Mouse (Mus musculus): ENCODE measurements around the gene Ralgapa2. TPM values are rescaled to one million over a fixed set of nuclear protein-coding genes. Genes with fewer than 3 reads are reported as not detected.

Gene Ralgapa2
- polyA plus RNA-seq, 1 experiment from 2014 or later: 9.9 TPM

- no peaks in the 10 kb centered on the region for H3K36me3 ChIP-seq
- H3K9ac ChIP-seq (replicated peaks): peak overlapping the region; percentile 63; the same call in 1 of the 2 replicates
- H3K9me3 ChIP-seq (replicated peaks): no peaks in the 10 kb centered on the region
- H3K4me2 ChIP-seq: peak overlapping the region; percentile 94
- peak overlapping the region; percentile 67 for H3K4me3 ChIP-seq (replicated peaks)
- H3K27ac ChIP-seq (replicated peaks): no peak overlapping the region
- 5% methylated on average over 7 of the region's 7 CpGs for WGBS
- peaks cover 64% of the 10 kb centered on the region for H3K27me3 ChIP-seq (replicated peaks)
- no peak for ATAC-seq (ENCODE audit: low FRiP score)
- peaks cover 50% of the 10 kb centered on the region for H3K4me1 ChIP-seq
Measured at GRCm38 (mm10) chr2:146224141-146224540, 288.0 kb downstream of the Ralgapa2 start.

DNA sequence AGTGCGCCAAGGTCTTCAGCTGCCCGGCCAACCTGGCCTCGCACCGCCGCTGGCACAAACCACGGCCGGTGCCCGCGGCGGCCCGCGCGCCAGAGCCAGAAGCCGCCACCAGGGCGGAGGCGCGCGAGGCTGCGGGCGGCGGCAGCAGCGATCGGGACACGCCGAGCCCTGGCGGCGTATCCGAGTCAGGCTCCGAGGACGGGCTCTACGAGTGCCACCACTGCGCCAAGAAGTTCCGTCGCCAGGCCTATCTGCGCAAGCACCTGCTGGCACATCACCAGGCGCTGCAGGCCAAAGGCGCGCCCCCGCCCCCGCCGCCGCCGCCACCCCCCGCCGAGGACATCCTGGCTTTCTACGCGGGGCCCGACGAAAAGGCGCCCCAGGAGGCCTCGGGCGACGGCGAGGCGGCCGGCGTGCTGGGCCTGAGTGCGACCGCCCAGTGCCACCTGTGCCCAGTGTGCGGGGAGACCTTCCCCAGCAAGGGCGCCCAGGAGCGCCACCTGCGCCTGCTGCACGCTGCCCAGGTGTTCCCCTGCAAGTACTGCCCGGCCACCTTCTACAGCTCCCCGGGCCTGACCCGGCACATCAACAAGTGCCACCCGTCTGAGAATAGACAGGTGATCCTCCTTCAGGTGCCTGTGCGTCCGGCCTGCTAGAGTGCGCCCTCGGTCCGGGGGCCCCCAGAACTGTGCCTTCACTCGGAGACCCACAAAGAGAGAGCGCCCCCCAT is 288.8 kb downstream of the Ralgapa2 start:
- no peak; the same call in 1 of the 2 replicates for ATAC-seq (ENCODE audit: low FRiP score)
- Histone ChIP-seq H3K4me3 (replicated peaks) (peak overlapping the region; percentile 67), H3K9me3 (replicated peaks) (no peaks in the 10 kb centered on the region), H3K27me3 (replicated peaks) (peaks cover 62% of the 10 kb centered on the region), H3K4me1 (peaks cover 55% of the 10 kb centered on the region), H3K9ac (replicated peaks) (peak overlapping the region; percentile 63), H3K36me3 (no peaks in the 10 kb centered on the region), H3K27ac (replicated peaks) (peak overlapping the region; percentile 87), H3K4me2 (peak overlapping the region; percentile 94)
- under 1% methylated on average over 70 of the region's 75 CpGs for WGBS

DNA sequence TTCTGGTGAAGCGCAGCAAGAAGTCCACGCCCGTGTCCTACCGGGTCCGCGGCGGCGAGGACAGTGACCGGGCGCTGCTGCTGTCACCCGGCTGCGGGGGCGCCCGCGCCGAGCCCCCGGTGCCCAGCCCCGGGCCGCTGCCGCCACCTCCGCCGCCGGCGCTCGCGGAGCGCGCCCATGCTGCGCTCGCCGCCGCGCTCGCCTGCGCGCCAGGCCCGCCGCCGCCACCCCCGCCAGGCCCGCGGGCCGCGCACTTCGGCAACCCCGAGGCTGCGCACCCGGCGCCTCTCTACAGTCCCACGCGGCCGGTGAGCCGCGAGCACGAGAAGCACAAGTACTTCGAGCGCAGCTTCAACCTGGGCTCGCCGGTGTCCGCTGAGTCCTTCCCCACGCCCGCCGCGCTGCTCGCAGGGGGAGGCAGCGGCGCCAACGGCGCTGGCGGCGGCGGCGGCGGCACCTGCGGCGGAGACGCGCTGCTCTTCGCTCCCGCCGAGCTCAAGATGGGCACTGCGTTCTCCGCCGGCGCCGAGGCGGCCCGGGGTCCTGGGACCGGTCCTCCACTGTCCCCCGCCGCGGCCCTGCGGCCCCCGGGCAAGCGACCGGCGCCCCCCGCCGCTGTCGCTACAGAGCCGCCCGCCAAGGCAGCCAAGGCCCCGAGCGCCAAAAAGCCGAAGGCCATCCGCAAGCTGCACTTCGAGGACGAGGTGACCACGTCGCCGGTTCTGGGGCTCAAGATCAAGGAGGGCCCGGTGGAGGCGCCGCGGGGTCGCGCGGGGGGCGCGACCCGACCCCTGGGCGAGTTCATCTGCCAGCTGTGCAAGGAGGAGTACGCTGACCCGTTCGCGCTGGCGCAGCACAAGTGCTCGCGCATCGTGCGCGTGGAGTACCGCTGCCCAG is 289.6 kb downstream of the Ralgapa2 start:
- Histone ChIP-seq H3K4me2 (peak overlapping the region; percentile 94), H3K4me3 (replicated peaks) (peak overlapping the region; percentile 67), H3K27me3 (replicated peaks) (peaks cover 61% of the 10 kb centered on the region), H3K9me3 (replicated peaks) (no peaks in the 10 kb centered on the region), H3K27ac (replicated peaks) (peak overlapping the region; percentile 87), H3K36me3 (no peaks in the 10 kb centered on the region), H3K9ac (replicated peaks) (peak overlapping the region; percentile 63), H3K4me1 (peaks cover 63% of the 10 kb centered on the region)
- under 1% methylated on average over 128 of the region's 133 CpGs for WGBS
- peak; percentile 60 for ATAC-seq (ENCODE audit: low FRiP score)

DNA sequence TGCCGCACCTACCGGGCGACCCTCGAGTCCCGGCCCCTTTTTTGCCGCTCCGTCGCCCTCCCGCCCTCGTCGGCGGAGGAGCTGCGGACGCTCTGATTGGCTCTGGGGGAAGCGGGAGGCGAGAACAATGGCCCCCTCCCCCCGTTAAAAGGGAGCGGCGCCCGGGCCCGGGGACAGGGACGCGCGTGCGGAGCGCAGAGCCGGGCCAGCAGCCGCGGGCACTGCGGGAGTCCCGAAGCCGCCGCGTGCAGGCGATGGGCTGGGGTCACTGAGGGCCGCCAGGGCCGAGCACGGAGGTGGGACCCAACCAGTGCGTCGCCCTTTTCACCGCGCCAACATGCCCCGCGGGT is 290.2 kb downstream of the Ralgapa2 start:
- no peaks in the 10 kb centered on the region for H3K9me3 ChIP-seq (replicated peaks)
- peak overlapping the region; percentile 67 for H3K4me3 ChIP-seq (replicated peaks)
- peak overlapping the region; percentile 87 for H3K27ac ChIP-seq (replicated peaks)
- ATAC-seq (ENCODE audit: low FRiP score): peak; percentile 84
- H3K4me1 ChIP-seq: peaks cover 68% of the 10 kb centered on the region
- 0% methylated on average over 34 of the region's 44 CpGs for WGBS
- peak overlapping the region; percentile 63 for H3K9ac ChIP-seq (replicated peaks)
- no peaks in the 10 kb centered on the region for H3K36me3 ChIP-seq
- H3K4me2 ChIP-seq: peak overlapping the region; percentile 94
- peaks cover 55% of the 10 kb centered on the region for H3K27me3 ChIP-seq (replicated peaks)

DNA sequence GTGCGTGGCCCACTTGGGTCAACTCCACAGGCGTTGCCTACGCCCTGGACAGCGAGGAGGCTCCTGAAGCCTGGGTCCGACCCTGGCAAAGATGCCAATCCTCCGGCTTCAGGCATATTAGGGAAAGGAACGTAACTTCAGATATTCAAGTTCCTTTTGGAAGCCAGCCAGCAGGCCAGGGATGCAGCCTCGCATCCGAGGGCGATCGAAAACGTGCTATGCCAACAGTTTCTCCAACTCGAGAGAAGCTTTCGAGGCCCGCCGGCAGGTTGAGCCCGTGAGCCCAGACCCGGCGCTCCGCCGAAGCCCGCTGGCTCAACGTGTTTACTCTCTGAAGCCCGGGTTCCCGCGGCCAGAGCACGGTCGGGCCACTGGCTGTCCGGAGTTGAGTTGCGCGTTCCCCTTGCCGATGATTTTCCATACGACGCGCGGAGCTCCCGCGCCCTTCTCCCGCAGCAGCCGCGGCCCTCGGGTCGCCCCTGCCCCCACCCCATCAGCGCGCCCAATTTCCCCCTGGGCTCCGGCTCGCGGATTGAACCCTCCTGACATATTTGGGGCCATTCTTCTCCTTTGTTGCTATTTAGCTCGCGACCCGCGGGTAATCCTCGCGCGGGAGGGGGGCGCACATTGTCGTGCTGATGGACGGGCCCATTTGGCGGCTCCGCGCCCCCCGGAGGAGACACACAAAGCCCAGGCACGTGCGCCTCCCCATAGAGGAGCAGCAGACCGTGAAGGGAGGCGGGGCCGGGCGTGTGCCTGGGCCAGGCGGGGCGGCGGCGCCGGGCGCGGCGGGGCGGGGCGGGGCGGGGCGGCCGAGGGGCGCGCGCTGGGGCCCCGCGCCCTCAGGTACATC is 290.8 kb downstream of the Ralgapa2 start, which contains the start of gene Insm1:
Gene Insm1, plus strand, starts transcription at position 846 of the 853 bp plus-strand sequence.
- peak; percentile 73 for ATAC-seq (ENCODE audit: low FRiP score)
- Histone ChIP-seq H3K9ac (replicated peaks) (peak within 1 kb of the TSS; percentile 63), H3K4me1 (peaks cover 64% of the 10 kb centered on the region), H3K36me3 (no peaks in the 10 kb centered on the region), H3K4me2 (peak within 1 kb of the TSS; percentile 94), H3K9me3 (replicated peaks) (no peaks in the 10 kb centered on the region), H3K27me3 (replicated peaks) (peaks cover 49% of the 10 kb centered on the region), H3K4me3 (replicated peaks) (peak within 1 kb of the TSS; percentile 67), H3K27ac (replicated peaks) (peak within 1 kb of the TSS; percentile 87)
- under 1% methylated on average over 55 of the region's 86 CpGs for WGBS

GRCm38 (mm10) chr2:146220591-146221075 is 291.5 kb downstream of the Ralgapa2 start:
- Histone ChIP-seq H3K9me3 (replicated peaks) (no peaks in the 10 kb centered on the region), H3K27ac (replicated peaks) (peak overlapping the region; percentile 87), H3K4me3 (replicated peaks) (peak overlapping the region; percentile 67), H3K9ac (replicated peaks) (no peak overlapping the region), H3K36me3 (no peaks in the 10 kb centered on the region), H3K4me1 (peaks cover 62% of the 10 kb centered on the region), H3K27me3 (replicated peaks) (peaks cover 47% of the 10 kb centered on the region), H3K4me2 (peak overlapping the region; percentile 94)
- under 1% methylated on average over 24 of the region's 24 CpGs for WGBS
- no peak for ATAC-seq (ENCODE audit: low FRiP score)

GRCm38 (mm10) chr2:146219791-146220190 is 292.4 kb downstream of the Ralgapa2 start:
- no peak overlapping the region for H3K9ac ChIP-seq (replicated peaks)
- peaks cover 42% of the 10 kb centered on the region for H3K27me3 ChIP-seq (replicated peaks)
- ATAC-seq (ENCODE audit: low FRiP score): no peak
- WGBS: 10% methylated on average over 11 of the region's 11 CpGs
- no peaks in the 10 kb centered on the region for H3K36me3 ChIP-seq
- no peak overlapping the region for H3K27ac ChIP-seq (replicated peaks)
- H3K9me3 ChIP-seq (replicated peaks): no peaks in the 10 kb centered on the region
- no peak overlapping the region for H3K4me2 ChIP-seq
- H3K4me3 ChIP-seq (replicated peaks): no peak overlapping the region
- H3K4me1 ChIP-seq: peaks cover 57% of the 10 kb centered on the region

- Histone ChIP-seq H3K27ac (replicated peaks) (no peak overlapping the region), H3K27me3 (replicated peaks) (peaks cover 39% of the 10 kb centered on the region), H3K4me3 (replicated peaks) (no peak overlapping the region), H3K4me1 (peaks cover 55% of the 10 kb centered on the region), H3K36me3 (no peaks in the 10 kb centered on the region), H3K4me2 (peak overlapping the region; percentile 58), H3K9ac (replicated peaks) (no peak overlapping the region), H3K9me3 (replicated peaks) (no peaks in the 10 kb centered on the region)
- 4% methylated on average over 19 of the region's 19 CpGs for WGBS
- no peak for ATAC-seq (ENCODE audit: low FRiP score)
Measured at GRCm38 (mm10) chr2:146218881-146219535, 293.1 kb downstream of the Ralgapa2 start.

DNA sequence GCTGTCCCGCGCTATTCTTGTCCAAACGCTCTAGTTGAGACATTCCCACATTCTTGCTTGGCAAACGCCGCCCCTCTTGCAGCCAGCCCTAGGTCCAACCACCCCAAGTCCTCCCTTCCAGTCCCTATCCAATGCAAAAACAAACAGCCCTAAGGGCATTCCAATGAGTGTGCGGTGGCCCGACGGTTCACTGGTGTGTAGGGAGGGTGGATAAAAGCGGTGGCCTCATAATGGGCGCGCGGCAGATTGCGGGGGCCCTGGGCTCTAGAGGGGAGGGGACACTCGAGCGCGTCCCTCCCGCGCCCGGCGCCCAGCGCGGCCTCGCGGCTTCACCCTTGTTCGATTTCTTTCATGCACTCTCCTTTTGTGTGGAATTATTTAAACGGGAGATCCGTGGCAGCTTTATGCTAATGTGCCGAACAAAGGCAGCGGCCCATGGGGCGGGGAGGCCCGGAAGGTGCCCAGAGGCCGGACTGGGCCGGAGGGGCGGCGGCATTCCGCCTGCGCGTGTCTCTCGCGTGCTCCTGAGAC is 293.9 kb downstream of the Ralgapa2 start:
- no peak overlapping the region for H3K27ac ChIP-seq (replicated peaks)
- no peak for ATAC-seq (ENCODE audit: low FRiP score)
- H3K4me2 ChIP-seq: peak overlapping the region; percentile 58
- H3K9ac ChIP-seq (replicated peaks): peak overlapping the region; percentile 28; the same call in 1 of the 2 replicates
- peaks cover 33% of the 10 kb centered on the region for H3K27me3 ChIP-seq (replicated peaks)
- WGBS: 1% methylated on average over 40 of the region's 40 CpGs
- peaks cover 47% of the 10 kb centered on the region for H3K4me1 ChIP-seq
- H3K4me3 ChIP-seq (replicated peaks): peak overlapping the region; percentile 30
- H3K36me3 ChIP-seq: no peaks in the 10 kb centered on the region
- no peaks in the 10 kb centered on the region for H3K9me3 ChIP-seq (replicated peaks)

DNA sequence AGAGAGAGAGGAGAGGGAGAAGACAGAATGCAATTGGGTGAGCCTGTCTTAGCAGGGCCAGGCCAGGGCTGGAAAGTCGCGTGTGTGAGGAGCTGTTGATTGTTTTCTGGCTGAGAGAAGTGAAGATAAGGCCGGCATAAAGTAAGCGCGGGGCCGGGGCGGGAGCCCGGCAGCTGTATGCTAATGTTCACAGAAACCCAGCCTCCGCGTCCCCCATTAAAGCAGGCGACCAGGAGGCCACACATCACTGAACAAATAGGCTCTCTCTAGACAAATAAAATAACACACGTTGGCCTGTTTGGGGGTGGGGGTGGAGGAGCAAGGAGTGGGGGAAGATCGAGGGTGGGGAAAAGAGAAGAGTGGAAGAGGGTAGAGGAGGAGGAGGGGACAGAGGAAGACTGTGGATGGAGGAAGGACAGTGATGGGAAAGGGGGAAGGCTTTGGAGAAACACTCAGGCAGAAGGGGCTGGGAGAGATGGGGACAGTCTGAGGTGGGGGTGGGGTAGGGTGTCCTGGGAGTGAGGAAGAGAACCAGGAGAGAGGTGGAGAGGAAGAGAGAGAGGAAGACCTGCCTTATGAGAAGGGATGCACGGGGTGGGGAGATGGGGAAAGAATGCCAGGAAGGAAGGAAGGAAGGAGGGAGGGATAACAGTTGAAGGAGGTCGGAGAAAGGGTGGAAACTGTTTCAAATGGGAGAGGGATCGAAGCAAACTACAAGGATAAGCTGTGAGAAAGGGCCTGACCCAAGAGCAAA is 294.7 kb downstream of the Ralgapa2 start:
- no peak overlapping the region for H3K4me3 ChIP-seq (replicated peaks)
- H3K4me1 ChIP-seq: peaks cover 41% of the 10 kb centered on the region
- H3K27ac ChIP-seq (replicated peaks): no peak overlapping the region
- 2% methylated on average over 16 of the region's 16 CpGs for WGBS
- H3K27me3 ChIP-seq (replicated peaks): peaks cover 27% of the 10 kb centered on the region
- H3K9me3 ChIP-seq (replicated peaks): no peaks in the 10 kb centered on the region
- no peaks in the 10 kb centered on the region for H3K36me3 ChIP-seq
- H3K9ac ChIP-seq (replicated peaks): no peak overlapping the region
- H3K4me2 ChIP-seq: peak overlapping the region; percentile 58
- no peak for ATAC-seq (ENCODE audit: low FRiP score)

All from neural tube, embryonic 15.5 days (tissue).